Mouse (Mus musculus): ENCODE measurements at regions not wholly inside any gene's neighbourhood (a gene's known extent, or its start where the extent isn't known, plus 50 kb on each side); places are given as distances from the start of the nearest gene placed in this dataset.

- TF ChIP-seq EP300 (IDR thresholded peaks at IDR 0.05; ENCODE audit: low read depth): no peak
- no peak for TF ChIP-seq CTCF (IDR thresholded peaks at IDR 0.05; ENCODE audit: low read depth)
These were observed 62.6 kb upstream of the Rora start for GRCm38 (mm10) chr9:68591023-68591422.

Data from heart, postnatal 0 days (tissue).